Mouse (Mus musculus) embryonic facial prominence, embryonic 15.5 days (tissue): Measurements from ENCODE around the gene Prps2. TPM values are rescaled to one million over a fixed set of nuclear protein-coding genes. Genes with fewer than 3 reads are reported as not detected.
"Not testable (repeated sequence)": the region's sequence is repeated elsewhere in the genome, so short reads cannot be mapped to it uniquely, and the experiment has no call there.

Experiments
- ATAC-seq: fragments of 200-750 bp; cut with Nextera tagmentation; 2 replicates; pipeline ENCODE4 v1.8.0; 2017; ENCODE audit warnings: low read depth, moderate TSS enrichment; ENCODE audit not compliant: insufficient number of reproducible peaks, low FRiP score, low TSS enrichment
- H3K27ac ChIP-seq: fragments of 300-500 bp; sonication (generic); replicated peaks from 2 replicates; pipeline ENCODE4 v1.5.1; 2015; ENCODE audit warnings: mild to moderate bottlenecking, inconsistent platforms
- H3K27me3 ChIP-seq: fragments of 300-500 bp; sonication (generic); 2 replicates; pipeline ENCODE4 v1.6.1; 2015; ENCODE audit warnings: inconsistent platforms
- H3K36me3 ChIP-seq: fragments of 300-500 bp; sonication (generic); 2 replicates; pipeline ENCODE4 v1.6.1; 2015; ENCODE audit warnings: mild to moderate bottlenecking, inconsistent platforms
- H3K4me1 ChIP-seq: fragments of 300-500 bp; sonication (generic); 2 replicates; pipeline ENCODE4 v1.6.1; 2015; ENCODE audit warnings: inconsistent platforms
- H3K4me2 ChIP-seq: fragments of 300-500 bp; sonication (generic); replicated peaks from 2 replicates; pipeline ENCODE4 v1.6.1; 2015; ENCODE audit warnings: mild to moderate bottlenecking, inconsistent platforms
- H3K4me3 ChIP-seq: fragments of 300-500 bp; sonication (generic); replicated peaks from 2 replicates; pipeline ENCODE4 v1.5.1; 2015; ENCODE audit warnings: mild to moderate bottlenecking, inconsistent platforms
- H3K9ac ChIP-seq: fragments of 300-500 bp; sonication (generic); 2 replicates; pipeline ENCODE4 v1.6.1; 2015; ENCODE audit warnings: inconsistent platforms
- H3K9me3 ChIP-seq: fragments of 300-500 bp; sonication (generic); replicated peaks from 2 replicates; pipeline ENCODE4 v1.6.1; 2016; ENCODE audit warnings: inconsistent platforms
- WGBS: fragments of 180-500 bp; shearing (Covaris S2); methylation state at CpG from one replicate; pipeline ENCODE4 v1.1.7; 2015; 5-methylcytosine and 5-hydroxymethylcytosine counted together
- polyA plus RNA-seq: library from polyadenylated mRNA; unstranded; fragments of >200 nt; fragmentation: Nextera tagmentation; extraction: Ambion mirVana; gene quantifications from 2 replicates; pipeline ENCODE4 v1.2.1, GENCODE M21; 2015

The Prps2 gene
- 15.3 and 16.3 TPM in 2 replicates for polyA plus RNA-seq

GRCm38 (mm10) chrX:167382047-167382853, at the start of gene Prps2:
TSS of gene Prps2 (minus strand) at chrX:167382749.
- Histone ChIP-seq H3K9ac (peak within 1 kb of the TSS; percentile 35), H3K36me3 (no peaks in the 10 kb centered on the region), H3K4me2 (peak within 1 kb of the TSS; percentile 64), H3K9me3 (no peaks in the 10 kb centered on the region), H3K4me3 (peak within 1 kb of the TSS; percentile 57), H3K4me1 (no peaks in the 10 kb centered on the region), H3K27me3 (peaks cover 7% of the 10 kb centered on the region), H3K27ac (peak within 1 kb of the TSS; percentile 48; the same call in 1 of the 2 replicates)
- WGBS, result 17% methylated on average over 47 of the region's 47 CpGs
- peak; percentile 87 for ATAC-seq

- Histone ChIP-seq H3K27me3 (0 out of 2 replicates have a peak, but pooled peaks cover 3% of the 10 kb centered on the region), H3K36me3 (no peaks in the 10 kb centered on the region), H3K4me1 (no peaks in the 10 kb centered on the region), H3K27ac (no peak overlapping the region), H3K4me3 (no peak overlapping the region), H3K4me2 (no peak overlapping the region), H3K9me3 (no peaks in the 10 kb centered on the region), H3K9ac (no peak overlapping the region)
- 43% methylated on average over 1 of the region's 1 CpGs for WGBS
- ATAC-seq, result no peak
Measured at GRCm38 (mm10) chrX:167417654-167418053, 35.1 kb upstream of the Prps2 start.

GRCm38 (mm10) chrX:167394940-167395339, 12.4 kb upstream of the Prps2 start:
- 59% methylated on average over 3 of the region's 3 CpGs for WGBS
- no peak for ATAC-seq
- Histone ChIP-seq H3K27me3 (no peaks in the 10 kb centered on the region; the same call in 1 of the 2 replicates), H3K36me3 (no peaks in the 10 kb centered on the region), H3K4me2 (no peak overlapping the region), H3K27ac (no peak overlapping the region), H3K9me3 (no peaks in the 10 kb centered on the region), H3K9ac (no peak overlapping the region), H3K4me1 (no peaks in the 10 kb centered on the region), H3K4me3 (no peak overlapping the region)

GRCm38 (mm10) chrX:167386647-167387046, 4.1 kb upstream of the Prps2 start:
- no peak overlapping the region for H3K4me3 ChIP-seq
- 32% methylated on average over 1 of the region's 1 CpGs for WGBS
- H3K9ac ChIP-seq, result no peak overlapping the region
- no peaks in the 10 kb centered on the region for H3K4me1 ChIP-seq
- peaks cover 2% of the 10 kb centered on the region; the same call in 1 of the 2 replicates for H3K27me3 ChIP-seq
- H3K4me2 ChIP-seq, result no peak overlapping the region
- no peak for ATAC-seq
- no peaks in the 10 kb centered on the region for H3K9me3 ChIP-seq
- H3K27ac ChIP-seq, result no peak overlapping the region
- no peaks in the 10 kb centered on the region for H3K36me3 ChIP-seq

GRCm38 (mm10) chrX:167382854-167383186, 271 bp upstream of the Prps2 start:
- Histone ChIP-seq H3K36me3 (no peaks in the 10 kb centered on the region), H3K9ac (peak overlapping the region; percentile 35; the same call in 1 of the 2 replicates), H3K4me2 (peak overlapping the region; percentile 64), H3K27ac (no peak overlapping the region), H3K27me3 (peaks cover 7% of the 10 kb centered on the region), H3K4me1 (no peaks in the 10 kb centered on the region), H3K9me3 (no peaks in the 10 kb centered on the region), H3K4me3 (peak overlapping the region; percentile 57)
- WGBS, result 35% methylated on average over 7 of the region's 7 CpGs
- no peak for ATAC-seq

- Histone ChIP-seq H3K4me3 (peak overlapping the region; percentile 57), H3K27me3 (peaks cover 7% of the 10 kb centered on the region), H3K4me1 (no peaks in the 10 kb centered on the region), H3K36me3 (no peaks in the 10 kb centered on the region), H3K9ac (peak overlapping the region; percentile 35; the same call in 1 of the 2 replicates), H3K27ac (no peak overlapping the region), H3K4me2 (peak overlapping the region; percentile 64), H3K9me3 (no peaks in the 10 kb centered on the region)
- 16% methylated on average over 18 of the region's 18 CpGs for WGBS
- no peak for ATAC-seq
Measured at GRCm38 (mm10) chrX:167381583-167382046, 934 bp downstream of the Prps2 start.

- ATAC-seq, result no peak
- WGBS, result 56% methylated on average over 4 of the region's 4 CpGs
- H3K9ac ChIP-seq, result no peak overlapping the region
Measured at GRCm38 (mm10) chrX:167380073-167380472, 2.5 kb downstream of the Prps2 start.

GRCm38 (mm10) chrX:167361231-167361630, 21.3 kb downstream of the Prps2 start:
- H3K4me2 ChIP-seq, H3K27me3 ChIP-seq, ATAC-seq, H3K36me3 ChIP-seq, H3K9ac ChIP-seq, H3K4me3 ChIP-seq, H3K9me3 ChIP-seq, H3K27ac ChIP-seq, H3K4me1 ChIP-seq: not testable (repeated sequence)
- 96% methylated on average over 3 of the region's 3 CpGs for WGBS

More at GRCm38 (mm10) chrX:167380073-167380472, 2.5 kb downstream of the Prps2 start:
- H3K27me3 ChIP-seq, result peaks cover 7% of the 10 kb centered on the region
- no peaks in the 10 kb centered on the region for H3K4me1 ChIP-seq
- H3K27ac ChIP-seq, result no peak overlapping the region
- H3K9me3 ChIP-seq, result no peaks in the 10 kb centered on the region
- no peak overlapping the region for H3K4me2 ChIP-seq
- H3K36me3 ChIP-seq, result no peaks in the 10 kb centered on the region
- no peak overlapping the region for H3K4me3 ChIP-seq

- no peak overlapping the region for H3K4me2 ChIP-seq
- no peaks in the 10 kb centered on the region for H3K4me1 ChIP-seq
- ATAC-seq, result no peak
Measured at GRCm38 (mm10) chrX:167359704-167360103, 22.8 kb downstream of the Prps2 start.

GRCm38 (mm10) chrX:167357415-167357814, 25.1 kb downstream of the Prps2 start:
- 80% methylated on average over 2 of the region's 2 CpGs for WGBS
- Histone ChIP-seq H3K4me3 (no peak overlapping the region), H3K36me3 (0 out of 2 replicates have a peak, but pooled peaks cover 4% of the 10 kb centered on the region), H3K9ac (no peak overlapping the region), H3K27ac (no peak overlapping the region), H3K4me2 (no peak overlapping the region), H3K4me1 (no peaks in the 10 kb centered on the region), H3K27me3 (0 out of 2 replicates have a peak, but pooled peaks cover 3% of the 10 kb centered on the region), H3K9me3 (no peaks in the 10 kb centered on the region)
- no peak for ATAC-seq

More at GRCm38 (mm10) chrX:167359704-167360103, 22.8 kb downstream of the Prps2 start:
- 85% methylated on average over 7 of the region's 7 CpGs for WGBS
- H3K9me3 ChIP-seq, result no peaks in the 10 kb centered on the region
- 0 out of 2 replicates have a peak, but pooled peaks cover 4% of the 10 kb centered on the region for H3K36me3 ChIP-seq
- H3K27me3 ChIP-seq, result 0 out of 2 replicates have a peak, but pooled peaks cover 3% of the 10 kb centered on the region
- H3K9ac ChIP-seq, result no peak overlapping the region
- H3K27ac ChIP-seq, result no peak overlapping the region
- no peak overlapping the region for H3K4me3 ChIP-seq

- no peak for ATAC-seq
- no peaks in the 10 kb centered on the region for H3K27me3 ChIP-seq
- no peak overlapping the region for H3K9ac ChIP-seq
- H3K36me3 ChIP-seq, result no peaks in the 10 kb centered on the region
- 80% methylated on average over 3 of the region's 3 CpGs for WGBS
- H3K9me3 ChIP-seq, result no peaks in the 10 kb centered on the region
- no peaks in the 10 kb centered on the region for H3K4me1 ChIP-seq
- no peak overlapping the region for H3K27ac ChIP-seq
- H3K4me2 ChIP-seq, result no peak overlapping the region
- no peak overlapping the region for H3K4me3 ChIP-seq
Measured at GRCm38 (mm10) chrX:167355965-167356364, 26.6 kb downstream of the Prps2 start.
